Comparison of ENCODE assay signal across 19 mouse cellular contexts in the genomic region with DNA sequence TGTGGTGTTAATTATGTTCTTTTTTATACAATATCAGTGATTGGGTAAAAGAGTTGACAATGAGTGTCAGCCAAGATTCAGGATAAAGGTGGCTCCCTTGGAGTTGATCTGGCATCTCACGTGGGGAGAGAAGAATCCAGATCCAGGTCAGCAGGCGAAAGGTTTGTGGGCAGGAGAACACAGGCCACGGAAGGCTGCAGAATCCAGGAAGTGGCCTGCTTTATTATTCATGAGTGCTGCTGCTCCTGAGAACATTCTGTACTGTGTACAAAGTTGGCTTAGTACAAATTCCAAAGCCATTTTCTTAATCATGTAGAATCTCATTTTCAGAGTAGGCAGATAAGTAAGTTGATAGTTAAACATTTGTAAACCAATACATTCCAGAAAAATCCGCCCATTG. TPM values are rescaled to one million over a fixed set of nuclear protein-coding genes. Genes with fewer than 3 reads are reported as not detected.
DNase-seq lines count a peak whose midpoint lies in the region; ATAC-seq and TF ChIP-seq lines count a peak whose summit lies in the region.
"Had no signal": no experiment of that assay in that cellular context is flagged by ENCODE, and none has a peak within 500 bp of the region (broad histone marks: within the 10 kb centered on the region; RNA-seq: fewer than 3 reads in every experiment).

No protein-coding gene starts in this region.

- H3K4me2 ChIP-seq in heart, embryonic 11.5 days = no peak overlapping the region
- H3K4me2 ChIP-seq: hindbrain, embryonic 14.5 days; midbrain, embryonic 13.5 days had no signal

- H3K27me3 ChIP-seq in heart, embryonic 11.5 days (ENCODE audit: control insufficient read depth, insufficient read depth, low read length) = no peaks in the 10 kb centered on the region
- no peaks in the 10 kb centered on the region for H3K27me3 ChIP-seq in small intestine, adult 2 months (ENCODE audit: control insufficient read depth, insufficient read depth, low read length)
- H3K27me3 ChIP-seq: midbrain, embryonic 13.5 days had no signal

- no peaks in the 10 kb centered on the region for H3K36me3 ChIP-seq in heart, embryonic 11.5 days (ENCODE audit: control insufficient read depth, insufficient read depth, low read length)
- H3K36me3 ChIP-seq in small intestine, adult 2 months (ENCODE audit: control insufficient read depth, insufficient read depth, low read length) = no peaks in the 10 kb centered on the region
- H3K36me3 ChIP-seq: midbrain, embryonic 13.5 days had no signal

- H3K9ac ChIP-seq in heart, embryonic 11.5 days (ENCODE audit: low read depth, low read length) = no peak overlapping the region
- H3K9ac ChIP-seq: hindbrain, embryonic 14.5 days; midbrain, embryonic 13.5 days had no signal

- H3K4me3 ChIP-seq in heart, embryonic 11.5 days (ENCODE audit: low read depth, low read length) = no peak overlapping the region
- H3K4me3 ChIP-seq in small intestine, adult 2 months (ENCODE audit: low read depth, low read length) = no peak overlapping the region
- H3K4me3 ChIP-seq: midbrain, embryonic 13.5 days had no signal

- no peaks in the 10 kb centered on the region for H3K9me3 ChIP-seq in heart, embryonic 11.5 days (replicated peaks; ENCODE audit: control insufficient read depth, low read length)
- H3K9me3 ChIP-seq: midbrain, embryonic 13.5 days had no signal

- H3K27ac ChIP-seq in heart, embryonic 11.5 days (ENCODE audit: low read depth, low read length) = no peak overlapping the region
- peak overlapping the region; percentile 78; the same call in 1 of the 2 replicates for H3K27ac ChIP-seq in small intestine, adult 2 months (ENCODE audit: insufficient read depth, low read depth, low read length)
- H3K27ac ChIP-seq: hindbrain, embryonic 14.5 days; midbrain, embryonic 13.5 days had no signal

- peak; percentile 92 for DNase-seq in heart, adult 11 months
- peak; percentile 54 for DNase-seq in urinary bladder, postnatal 14 days (ENCODE audit: low spot score)
- no peak for DNase-seq in urinary bladder, postnatal 25 days (ENCODE audit: low spot score)
- peak; percentile 92 for DNase-seq in kidney, adult 9 months
- DNase-seq in thymus, adult 18-20 months = no peak
- DNase-seq in frontal cortex, postnatal 10 days (ENCODE audit: low spot score in 2 of 2) = no peak
- DNase-seq: adrenal gland, postnatal 25 days; cerebellum, adult 8-10 months; heart, postnatal 10 days; right cerebral cortex, postnatal 25 days had no signal

- TF ChIP-seq POLR2A in small intestine, adult 2 months (IDR thresholded peaks at IDR 0.05; ENCODE audit: low read depth, low read length) = no peak

- no peak for TF ChIP-seq CTCF in small intestine, adult 2 months (IDR thresholded peaks at IDR 0.05; ENCODE audit: extremely low read depth, insufficient read length, insufficient replicate concordance, low read depth, low read length)

- WGBS in heart, embryonic 11.5 days (ENCODE audit: insufficient replicate concordance) = 73% methylated on average over 4 of the region's 4 CpGs
- WGBS in small intestine, adult 2 months = 20% methylated on average over 4 of the region's 4 CpGs

- H3K4me1 ChIP-seq in heart, embryonic 11.5 days (ENCODE audit: control insufficient read depth, insufficient read depth, low read length) = peaks cover 8% of the 10 kb centered on the region; the same call in 1 of the 2 replicates
- peaks cover 21% of the 10 kb centered on the region; the same call in 1 of the 2 replicates for H3K4me1 ChIP-seq in small intestine, adult 2 months (ENCODE audit: control insufficient read depth, insufficient read depth, insufficient read length, low read length)
- H3K4me1 ChIP-seq: midbrain, embryonic 13.5 days had no signal

- ATAC-seq in heart, embryonic 11.5 days (replicated peaks; ENCODE audit: insufficient number of reproducible peaks, low FRiP score, low TSS enrichment) = no peak
- ATAC-seq: midbrain, embryonic 13.5 days had no signal

RNA-seq across cellular contexts. Expression of a gene that starts 19.2 kb away (rescaled TPM):
- polyA plus RNA-seq in heart, embryonic 11.5 days (2014; fragmentation: Nextera tagmentation; extraction: Ambion mirVana) = 0.28 and 0.30 TPM in 2 replicates
- polyA plus RNA-seq in small intestine, adult 2 months (2012; rRNA removed) = 0.11 TPM in 1 of 2 replicates, not detected in the other
- polyA plus RNA-seq: embryonic facial prominence, embryonic 14.5 days; gonadal fat pad, adult 2 months; hindbrain, embryonic 14.5 days; large intestine, adult 2 months; limb, embryonic 14.5 days; midbrain, embryonic 13.5 days; neural tube, embryonic 14.5 days had no signal

Comparison
In these comparisons a context has a peak if more than half of its experiments do, and no peak if none do; other contexts are left out.
1. DNase-seq: peak in heart, adult 11 months (single experiment), urinary bladder, postnatal 14 days (single experiment) and kidney, adult 9 months (single experiment); none in urinary bladder, postnatal 25 days (single experiment), thymus, adult 18-20 months (0 of 2) and frontal cortex, postnatal 10 days (0 of 2).